Mouse (Mus musculus): ENCODE measurements around the gene Hexa.

GRCm38 (mm10) chr9:59588252-59588651 lies 48.9 kb downstream of the Hexa start:
- no peak for TF ChIP-seq CTCF (IDR thresholded peaks at IDR 0.05 in 2 of 3, conservative IDR thresholded peaks at IDR 0.05 in 1 of 3; ENCODE audit: control insufficient read depth in 1 of 3, insufficient read depth in 1 of 3, low read depth in 2 of 3, low read length in 3 of 3, poor library complexity in 1 of 3, severe bottlenecking in 1 of 3)
- TF ChIP-seq CHD2 (IDR thresholded peaks at IDR 0.05; ENCODE audit: low read length) = no peak
- TF ChIP-seq BHLHE40 (IDR thresholded peaks at IDR 0.05; ENCODE audit: borderline replicate concordance, low read depth, low read length) = no peak
- TF ChIP-seq MAZ (IDR thresholded peaks at IDR 0.05; ENCODE audit: low read depth, low read length) = no peak
- no peak for TF ChIP-seq HCFC1 (IDR thresholded peaks at IDR 0.05; ENCODE audit: low read depth, low read length)
- TF ChIP-seq TCF12 (IDR thresholded peaks at IDR 0.05; ENCODE audit: low read depth, low read length) = no peak
- TF ChIP-seq POLR2A (IDR thresholded peaks at IDR 0.05; ENCODE audit: control insufficient read depth in 1 of 2, insufficient read depth in 1 of 2, low read depth in 1 of 2, low read length in 2 of 2, poor library complexity in 1 of 2) = no peak
- no peak for TF ChIP-seq USF2 (IDR thresholded peaks at IDR 0.05; ENCODE audit: borderline replicate concordance in 1 of 2, insufficient read depth in 1 of 2, low read depth in 1 of 2, low read length in 2 of 2)
- TF ChIP-seq UBTF (IDR thresholded peaks at IDR 0.05; ENCODE audit: borderline replicate concordance, insufficient read depth, low read depth, low read length) = no peak
- TF ChIP-seq JUND (IDR thresholded peaks at IDR 0.05; ENCODE audit: low read depth, low read length) = no peak
- TF ChIP-seq MAFK (IDR thresholded peaks at IDR 0.05; ENCODE audit: borderline replicate concordance, low read depth, low read length) = no peak
